Mouse (Mus musculus) heart, postnatal 0 days (tissue): ENCODE measurements at regions not wholly inside any gene's neighbourhood (a gene's known extent, or its start where the extent isn't known, plus 50 kb on each side); places are given as distances from the start of the nearest gene placed in this dataset.
A peak's percentile ranks its signal among the peaks of the same experiment; 100 is the strongest.

ENCODE experiments used
- ATAC-seq: fragments of 200-750 bp; cut with Nextera tagmentation; 2 replicates; pipeline ENCODE4 v1.8.0; 2017; ENCODE audit warnings: low read depth, moderate number of reproducible peaks, moderate library complexity; ENCODE audit not compliant: insufficient read depth
- DNase-seq: peaks from one replicate; pipeline ENCODE4 v3.0.0-alpha.2; 2016; ENCODE audit warnings: low spot score
- H3K27ac ChIP-seq: fragments of 300-500 bp; sonication (generic); 2 replicates; pipeline ENCODE4 v1.5.1; 2014; ENCODE audit warnings: low read depth, mild to moderate bottlenecking
- H3K27me3 ChIP-seq: fragments of 300-500 bp; sonication (generic); 2 replicates; pipeline ENCODE4 v1.6.1; 2014; ENCODE audit warnings: low read length, mixed read lengths; ENCODE audit not compliant: control insufficient read depth, insufficient read depth
- H3K36me3 ChIP-seq: fragments of 300-500 bp; sonication (generic); replicated peaks from 2 replicates; pipeline ENCODE4 v1.6.1; 2014; ENCODE audit warnings: low read length, mixed read lengths; ENCODE audit not compliant: control insufficient read depth, insufficient read depth
- H3K4me1 ChIP-seq: fragments of 300-500 bp; sonication (generic); 2 replicates; pipeline ENCODE4 v1.6.1; 2014; ENCODE audit warnings: antibody characterized with exemption; ENCODE audit not compliant: control insufficient read depth, insufficient read depth
- H3K4me2 ChIP-seq: fragments of 300-500 bp; sonication (generic); 2 replicates; pipeline ENCODE4 v1.6.1; 2014; ENCODE audit warnings: low read depth, mild to moderate bottlenecking, low read length, moderate library complexity
- H3K4me3 ChIP-seq: fragments of 300-500 bp; sonication (generic); 2 replicates; pipeline ENCODE4 v1.5.1; 2014; ENCODE audit warnings: low read depth, low read length
- H3K9ac ChIP-seq: fragments of 300-500 bp; sonication (generic); replicated peaks from 2 replicates; pipeline ENCODE4 v1.6.1; 2014; ENCODE audit warnings: low read depth, low read length, mixed read lengths
- H3K9me3 ChIP-seq: fragments of 300-500 bp; sonication (generic); replicated peaks from 2 replicates; pipeline ENCODE4 v1.6.1; 2016; ENCODE audit warnings: low read length; ENCODE audit not compliant: control insufficient read depth
- CTCF ChIP-seq: IDR thresholded peaks from 2 replicates; pipeline ENCODE4 v1.5.1; 2016; ENCODE audit warnings: antibody characterized with exemption, control low read depth, low read depth
- EP300 ChIP-seq: IDR thresholded peaks from 2 replicates; pipeline ENCODE4 v1.6.1; 2016; ENCODE audit warnings: antibody characterized with exemption, low read depth
- WGBS: fragments of 180-500 bp; shearing (Covaris S2); extraction: QIAGEN DNeasy Blood & Tissue Kit; methylation state at CpG from one replicate; pipeline ENCODE4 v1.1.7; 2014; 5-methylcytosine and 5-hydroxymethylcytosine counted together

- WGBS: 19% methylated on average over 3 of the region's 3 CpGs
- ATAC-seq (no peak), DNase-seq (peak; percentile 15)
- no peak overlapping the region for H3K4me3 ChIP-seq
- H3K4me1 ChIP-seq: peaks cover 7% of the 10 kb centered on the region
- H3K36me3 ChIP-seq: no peaks in the 10 kb centered on the region
- H3K27ac ChIP-seq: peak overlapping the region; percentile 58
- no peaks in the 10 kb centered on the region for H3K9me3 ChIP-seq
- no peak overlapping the region for H3K9ac ChIP-seq
- H3K27me3 ChIP-seq: no peaks in the 10 kb centered on the region
- TF ChIP-seq CTCF: no peak
- 0 out of 2 replicates have a peak overlapping the region, but pooled peaks have one; percentile 2 for H3K4me2 ChIP-seq
These were observed 1687.4 kb upstream of the Gm37988 start for GRCm38 (mm10) chr1:3120392-3120690.

- TF ChIP-seq CTCF (no peak), EP300 (no peak)
- Histone ChIP-seq H3K36me3 (no peaks in the 10 kb centered on the region), H3K27ac (0 out of 2 replicates have a peak overlapping the region, but pooled peaks have one; percentile 13), H3K4me3 (no peak overlapping the region), H3K9ac (no peak overlapping the region), H3K4me1 (peaks cover 7% of the 10 kb centered on the region), H3K9me3 (no peaks in the 10 kb centered on the region), H3K27me3 (no peaks in the 10 kb centered on the region), H3K4me2 (no peak overlapping the region)
- DNase-seq (peak; percentile 45), ATAC-seq (no peak)
- 16% methylated on average over 2 of the region's 2 CpGs for WGBS
These were observed 1686.4 kb upstream of the Gm37988 start for GRCm38 (mm10) chr1:3121288-3121687.

GRCm38 (mm10) chr1:3121745-3122144, 1685.9 kb upstream of the Gm37988 start:
- Histone ChIP-seq H3K27me3 (no peaks in the 10 kb centered on the region), H3K9me3 (no peaks in the 10 kb centered on the region), H3K36me3 (no peaks in the 10 kb centered on the region), H3K4me1 (peaks cover 7% of the 10 kb centered on the region), H3K4me2 (no peak overlapping the region), H3K4me3 (no peak overlapping the region), H3K27ac (0 out of 2 replicates have a peak overlapping the region, but pooled peaks have one; percentile 13), H3K9ac (no peak overlapping the region)
- DNase-seq (no peak), ATAC-seq (no peak)
- TF ChIP-seq CTCF (no peak), EP300 (no peak)
- 88% methylated on average over 10 of the region's 10 CpGs for WGBS
